ENCODE assay signal across 12 mouse cellular contexts in genomic region chr3:108214734-108215133, GRCm38 (mm10). TPM values are rescaled to one million over a fixed set of nuclear protein-coding genes. Genes with fewer than 3 reads are reported as not detected.
DNase-seq lines count a peak whose midpoint lies in the region; ATAC-seq lines count a peak whose summit lies in the region.
"Had no signal": no experiment of that assay in that cellular context is flagged by ENCODE, and none has a peak within 500 bp of the region (broad histone marks: within the 10 kb centered on the region; RNA-seq: fewer than 3 reads in every experiment).

No protein-coding gene starts in this region.

- intact Hi-C loops in heart, postnatal 10 days (cut with DNase I) = no loop called here

- peak; percentile 35 to 43 for DNase-seq in heart, postnatal 10 days
- DNase-seq in heart, adult 9 months (ENCODE audit: low spot score in 2 of 2) = no peak
- peak; percentile 62 for DNase-seq in testis, postnatal 10 days (ENCODE audit: low spot score)
- DNase-seq in testis, postnatal 14 days (ENCODE audit: low spot score) = no peak
- peak; percentile 72 for DNase-seq in embryo, embryonic 11 days
- DNase-seq in thymus, adult 18-20 months = no peak
- no peak for DNase-seq in thymus, postnatal 36 days
- DNase-seq: cerebellum, postnatal 25 days; gastrocnemius, postnatal 14 days; spleen, adult 18-20 months had no signal

- ATAC-seq in erythroid progenitor cell, adult 5-6 weeks (replicated peaks; ENCODE audit: low FRiP score, poor library complexity, severe bottlenecking) = no peak
- ATAC-seq: hindbrain, postnatal 0 days had no signal

RNA-seq across cellular contexts. Expression of gene Atxn7l2, which starts 4.0 kb away (rescaled TPM):
- 1 to 10 TPM; 4.5 TPM for total RNA-seq in heart, postnatal 10 days (2021)
- total RNA-seq in erythroid progenitor cell, adult 5-6 weeks (2015; ENCODE audit: low replicate concordance) = 0.36 and 5.4 TPM in 2 replicates
- total RNA-seq in erythroid progenitor cell, adult 5-6 weeks (2017; ENCODE audit: low replicate concordance) = not detected in 2 replicates

RNA-seq across cellular contexts. Expression of gene Sypl2, which starts 11.7 kb away (rescaled TPM):
- under 1 TPM; 0.64 to 0.65 TPM for total RNA-seq in heart, postnatal 10 days (2021)
- total RNA-seq in erythroid progenitor cell, adult 5-6 weeks (2015; ENCODE audit: low replicate concordance) = not detected in 2 replicates
- not detected in 2 replicates for total RNA-seq in erythroid progenitor cell, adult 5-6 weeks (2017; ENCODE audit: low replicate concordance)

RNA-seq across cellular contexts. Expression of gene Cyb561d1, which starts 13.7 kb away (rescaled TPM):
- total RNA-seq in heart, postnatal 10 days (2021) = 1 to 10 TPM; 5.7 to 6.2 TPM
- total RNA-seq in erythroid progenitor cell, adult 5-6 weeks (2015; ENCODE audit: low replicate concordance) = 1.4 and 2.1 TPM in 2 replicates
- total RNA-seq in erythroid progenitor cell, adult 5-6 weeks (2017; ENCODE audit: low replicate concordance) = 5.3 TPM in 1 of 2 replicates, not detected in the other

RNA-seq across cellular contexts. Expression of gene Amigo1, which starts 28.6 kb away (rescaled TPM):
- 10 to 100 TPM in 1 of 2 experiments, 1 to 10 TPM in 1; 6.9 to 11.8 TPM for total RNA-seq in heart, postnatal 10 days (2021)
- not detected in 2 replicates for total RNA-seq in erythroid progenitor cell, adult 5-6 weeks (2015; ENCODE audit: low replicate concordance)
- total RNA-seq in erythroid progenitor cell, adult 5-6 weeks (2017; ENCODE audit: low replicate concordance) = 0.38 TPM in 1 of 2 replicates, not detected in the other

RNA-seq across cellular contexts. Expression of gene Psma5, which starts 42.0 kb away (rescaled TPM):
- total RNA-seq in heart, postnatal 10 days (2021) = 10 to 100 TPM; 78.2 to 80.3 TPM
- 78.8 and 93.0 TPM in 2 replicates for total RNA-seq in erythroid progenitor cell, adult 5-6 weeks (2015; ENCODE audit: low replicate concordance)
- 49.7 and 86.5 TPM in 2 replicates for total RNA-seq in erythroid progenitor cell, adult 5-6 weeks (2017; ENCODE audit: low replicate concordance)

Comparison
In these comparisons a context has a peak if more than half of its experiments do, and no peak if none do; other contexts are left out.
1. DNase-seq: peak in heart, postnatal 10 days (2 of 2), testis, postnatal 10 days (single experiment) and embryo, embryonic 11 days (single experiment); none in heart, adult 9 months (0 of 2), testis, postnatal 14 days (single experiment), thymus, adult 18-20 months (0 of 2) and thymus, postnatal 36 days (0 of 2).